Mouse (Mus musculus): ENCODE measurements around the gene Zfp467. TPM values are rescaled to one million over a fixed set of nuclear protein-coding genes. Genes with fewer than 3 reads are reported as not detected.

Zfp467 gene
- total RNA-seq, 2 experiments from 2014 or later = 20.2 to 25.8 TPM

DNA sequence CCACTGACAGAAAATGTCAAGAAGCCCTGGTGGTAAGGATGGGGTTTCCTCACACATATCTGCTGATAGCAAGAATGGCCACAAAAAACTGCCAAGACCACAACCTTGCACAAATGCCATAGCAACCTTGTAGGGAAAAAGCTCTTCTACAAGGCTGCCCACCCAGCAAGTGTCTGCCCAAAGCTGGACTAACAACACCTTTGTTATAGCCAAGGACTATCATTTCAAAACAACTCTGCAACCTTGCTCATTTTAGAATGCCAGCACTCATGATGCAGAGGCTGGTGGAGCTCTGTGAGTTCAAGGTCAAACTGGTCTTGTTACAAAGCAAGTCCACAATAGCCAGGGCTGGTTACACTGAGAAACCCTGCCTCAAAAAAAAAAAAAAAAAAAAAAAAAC is 51.8 kb downstream of the Zfp467 start:
- no peak overlapping the region for H3K4me3 ChIP-seq
- TF ChIP-seq CTCF (conservative IDR thresholded peaks at IDR 0.05) = no peak
- no peak for DNase-seq (ENCODE audit: low spot score in 2 of 2)
- H3K27ac ChIP-seq = no peak overlapping the region

DNA sequence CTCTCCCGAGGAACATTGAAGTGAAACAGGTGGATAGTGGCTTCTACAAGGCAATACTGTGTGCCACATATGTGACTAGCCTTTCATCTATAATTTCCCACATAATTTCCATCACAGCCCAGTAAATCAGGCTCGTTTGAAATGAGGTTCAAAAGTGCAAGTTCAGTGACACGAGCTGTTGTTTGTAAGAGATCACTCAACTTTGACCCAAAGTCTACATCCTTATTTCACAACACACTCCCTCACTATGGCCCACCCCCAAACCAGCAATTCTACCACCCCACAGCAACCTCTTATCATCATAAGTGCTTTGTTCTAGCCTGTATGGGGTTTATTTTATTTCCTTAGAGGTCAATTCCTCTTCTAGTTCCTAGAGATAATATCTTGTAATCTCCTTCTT is 57.4 kb downstream of the Zfp467 start:
- no peak for DNase-seq (ENCODE audit: low spot score in 2 of 2)
- no peak overlapping the region for H3K4me3 ChIP-seq
- no peak for TF ChIP-seq CTCF (conservative IDR thresholded peaks at IDR 0.05)

More for the DNA sequence above, 57.4 kb downstream of the Zfp467 start:
- no peak overlapping the region for H3K27ac ChIP-seq

Small RNA genes lying within 50 kb of the gene (microRNA-seq; reads per million reads assigned to microRNA genes)
- gene Gm24325 = 0 reads per million in 2 experiments

Other genes starting within 250 kb of the Zfp467 start
- gene Krba1, start 50.2 kb downstream of the Zfp467 start, total RNA-seq (2021) = 10 to 100 TPM; 42.9 to 49.3 TPM
- 1 to 10 TPM in 1 of 2 experiments, under 1 TPM in 1; 0.92 to 1.5 TPM for gene Sspo, start 2.4 kb upstream of the Zfp467 start, total RNA-seq (2021)
- gene Atp6v0e2, start 91.8 kb upstream of the Zfp467 start, total RNA-seq (2021) = 100 to 1,000 TPM; 443 to 456 TPM
- 10 to 100 TPM; 36.6 to 40.9 TPM for gene Lrrc61, start 109.0 kb upstream of the Zfp467 start, total RNA-seq (2021)
- 10 to 100 TPM; 11.4 to 16.0 TPM for gene Rarres2, start 127.0 kb upstream of the Zfp467 start, total RNA-seq (2021)
- gene Gm45021, start 143.8 kb upstream of the Zfp467 start, total RNA-seq (2021) = not detected
- gene Repin1, start 148.1 kb upstream of the Zfp467 start, total RNA-seq (2021) = 10 to 100 TPM; 48.6 to 53.1 TPM
- not detected for gene Gm44965, start 148.1 kb upstream of the Zfp467 start, total RNA-seq (2021)
- gene Zfp775, start 156.2 kb upstream of the Zfp467 start, total RNA-seq (2021) = 10 to 100 TPM in 1 of 2 experiments, 1 to 10 TPM in 1; 7.9 to 10.4 TPM
- gene AI854703, start 180.9 kb upstream of the Zfp467 start, total RNA-seq (2021) = 10 to 100 TPM; 12.7 to 13.4 TPM
- gene Gimap8, start 201.4 kb upstream of the Zfp467 start, total RNA-seq (2021) = under 1 TPM; 0.81 to 0.97 TPM
- gene Gimap9, start 230.3 kb upstream of the Zfp467 start, total RNA-seq (2021) = under 1 TPM; 0.42 to 0.44 TPM
- gene Gimap4, start 238.7 kb upstream of the Zfp467 start, total RNA-seq (2021) = not detected